Mouse (Mus musculus) liver, adult (tissue): ENCODE results near the gene Orm3.

Experiments used
- GATA4 ChIP-seq: IDR thresholded peaks from 2 replicates; pipeline ENCODE4 v1.6.1; 2014; ENCODE audit warnings: mild to moderate bottlenecking, low read length; ENCODE audit not compliant: insufficient replicate concordance

The Orm3 gene

GRCm38 (mm10) chr4:63346659-63347058, 9.3 kb upstream of the Orm3 start:
- TF ChIP-seq GATA4 = no peak

GRCm38 (mm10) chr4:63348524-63348923, 7.4 kb upstream of the Orm3 start:
- no peak for TF ChIP-seq GATA4

DNA sequence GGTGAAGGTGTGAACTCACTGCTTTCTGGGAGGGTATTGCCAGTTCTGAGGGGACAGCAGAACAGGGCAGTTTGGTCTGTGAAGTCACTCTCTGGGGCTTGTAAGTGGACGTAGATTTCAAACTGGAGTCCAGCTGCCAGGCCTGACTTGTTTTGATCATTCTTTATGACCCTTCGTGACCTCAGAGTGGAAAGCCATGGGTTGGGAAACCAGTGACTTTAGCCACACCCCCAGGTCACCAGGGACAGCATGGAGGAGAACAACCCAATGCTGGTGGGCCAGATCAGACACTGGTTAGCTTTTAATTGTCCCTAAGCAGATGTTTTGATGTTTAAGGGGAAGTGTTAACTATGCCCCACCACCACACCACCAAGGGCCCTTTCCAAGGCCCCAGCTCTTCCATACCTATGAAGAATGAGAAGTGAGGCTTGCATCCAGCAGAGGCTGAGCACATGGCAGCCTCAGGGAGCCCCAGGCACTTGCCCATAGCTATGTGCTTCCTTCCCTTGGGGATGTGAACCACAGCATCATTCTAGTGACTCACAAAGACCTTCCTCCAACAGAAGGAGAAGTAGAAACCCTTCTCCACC, 1.1 kb downstream of the Orm3 start:
- TF ChIP-seq GATA4 = no peak

GRCm38 (mm10) chr4:63359861-63360260, 3.9 kb downstream of the Orm3 start:
- no peak for TF ChIP-seq GATA4

DNA sequence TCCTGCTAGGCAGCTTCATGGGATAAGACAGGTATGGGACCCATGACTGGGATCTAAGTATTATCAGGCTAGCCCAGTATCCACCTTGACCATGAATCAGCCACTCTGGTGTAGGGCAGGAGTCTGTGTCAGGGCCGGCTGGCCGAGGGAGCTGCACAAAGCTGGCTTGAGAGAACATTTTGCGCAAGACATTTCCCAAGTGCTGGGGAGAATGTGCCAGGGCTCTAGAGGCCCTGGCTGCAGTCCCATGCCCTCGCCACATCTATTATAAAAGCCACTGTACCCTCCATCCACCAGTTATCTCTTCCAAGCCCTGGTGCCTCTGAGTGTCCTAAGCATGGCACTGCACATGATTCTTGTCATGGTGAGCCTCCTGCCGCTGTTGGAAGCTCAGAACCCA, 6.2 kb downstream of the Orm3 start, which contains the start of gene Orm2:
Gene Orm2 (plus strand): TSS at position 300 of the 400 bp plus-strand sequence.
- TF ChIP-seq GATA4 = no peak

DNA sequence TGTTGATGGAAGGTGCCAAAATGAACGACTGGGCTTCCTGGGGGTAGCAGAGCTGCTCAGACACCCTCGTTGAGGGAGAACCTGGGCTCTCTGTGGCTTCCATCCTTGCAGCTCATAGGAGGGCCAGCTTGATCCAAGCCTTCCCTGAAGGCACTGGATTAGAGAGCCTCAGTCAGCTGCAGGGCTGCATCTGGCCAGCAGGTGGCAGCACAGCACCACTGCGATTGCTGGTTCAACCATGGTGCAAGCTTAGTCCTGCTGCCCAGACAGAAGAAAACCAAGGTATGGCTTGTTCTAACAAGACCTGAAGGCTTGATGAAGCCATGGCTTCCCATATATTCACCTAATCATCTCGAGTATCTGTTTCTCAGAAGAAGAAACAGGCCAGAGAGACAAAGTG, 12.6 kb downstream of the Orm3 start:
- no peak for TF ChIP-seq GATA4

- no peak for TF ChIP-seq GATA4
Measured at GRCm38 (mm10) chr4:63370897-63371296, 14.9 kb downstream of the Orm3 start.

GRCm38 (mm10) chr4:63371890-63372289, 15.9 kb downstream of the Orm3 start:
- TF ChIP-seq GATA4 = no peak

- TF ChIP-seq GATA4 = no peak
Measured at GRCm38 (mm10) chr4:63373404-63373803, 17.4 kb downstream of the Orm3 start.

- no peak for TF ChIP-seq GATA4
Measured at GRCm38 (mm10) chr4:63374331-63374730, 18.4 kb downstream of the Orm3 start.

GRCm38 (mm10) chr4:63375367-63375766, 19.4 kb downstream of the Orm3 start:
- TF ChIP-seq GATA4 = no peak

GRCm38 (mm10) chr4:63377483-63377882, 21.5 kb downstream of the Orm3 start:
- no peak for TF ChIP-seq GATA4

- TF ChIP-seq GATA4 = no peak
Measured at GRCm38 (mm10) chr4:63382676-63383369, 26.9 kb downstream of the Orm3 start.

DNA sequence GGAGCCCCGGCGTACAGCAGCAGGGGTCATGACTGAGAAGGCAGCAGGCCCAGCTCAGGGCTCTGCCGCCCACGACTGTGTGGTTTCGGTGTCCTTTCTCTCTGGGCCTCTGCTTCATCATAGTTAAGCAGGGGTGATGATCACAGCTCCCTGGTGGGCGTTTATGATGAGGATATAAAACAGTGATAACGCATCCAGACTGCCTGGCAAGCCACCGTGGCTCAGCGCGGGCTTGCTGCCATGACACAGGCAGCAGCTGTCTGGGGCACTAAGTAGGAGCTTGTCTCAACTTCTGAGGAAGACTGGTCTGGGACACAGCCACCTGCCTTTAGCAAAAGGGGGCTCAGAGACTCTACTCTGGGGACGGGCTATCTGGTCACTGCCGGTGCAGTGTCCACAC, 27.5 kb downstream of the Orm3 start:
- no peak for TF ChIP-seq GATA4

- no peak for TF ChIP-seq GATA4
Measured at GRCm38 (mm10) chr4:63384262-63384661, 28.3 kb downstream of the Orm3 start.

GRCm38 (mm10) chr4:63385253-63385652, 29.3 kb downstream of the Orm3 start:
- TF ChIP-seq GATA4 = no peak

DNA sequence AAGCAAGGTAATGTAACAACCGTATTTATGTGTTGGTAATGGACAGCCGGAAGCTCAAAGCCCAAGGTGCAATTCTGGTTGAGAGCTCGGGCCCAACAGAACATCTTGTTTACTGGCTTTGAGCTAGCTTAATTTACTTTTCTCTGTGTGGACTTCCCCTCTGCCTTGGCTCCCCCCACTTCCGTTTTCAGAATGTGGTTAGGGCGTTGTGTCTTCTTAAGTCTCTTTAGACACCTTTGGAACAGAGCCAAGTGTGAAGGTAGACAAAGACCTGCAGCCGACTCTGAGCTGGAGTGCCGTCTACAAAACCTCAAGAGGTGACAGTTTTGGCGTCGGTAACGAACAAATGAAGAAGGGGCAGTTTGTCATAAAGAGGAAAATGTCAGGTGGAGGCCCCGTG, 29.8 kb downstream of the Orm3 start:
- no peak for TF ChIP-seq GATA4
